Mouse (Mus musculus): ENCODE results near the gene Dmrt3. TPM values are rescaled to one million over a fixed set of nuclear protein-coding genes. Genes with fewer than 3 reads are reported as not detected.

Dmrt3 gene
- polyA plus RNA-seq, 1 experiment from 2014 or later: 0.15 TPM

DNA sequence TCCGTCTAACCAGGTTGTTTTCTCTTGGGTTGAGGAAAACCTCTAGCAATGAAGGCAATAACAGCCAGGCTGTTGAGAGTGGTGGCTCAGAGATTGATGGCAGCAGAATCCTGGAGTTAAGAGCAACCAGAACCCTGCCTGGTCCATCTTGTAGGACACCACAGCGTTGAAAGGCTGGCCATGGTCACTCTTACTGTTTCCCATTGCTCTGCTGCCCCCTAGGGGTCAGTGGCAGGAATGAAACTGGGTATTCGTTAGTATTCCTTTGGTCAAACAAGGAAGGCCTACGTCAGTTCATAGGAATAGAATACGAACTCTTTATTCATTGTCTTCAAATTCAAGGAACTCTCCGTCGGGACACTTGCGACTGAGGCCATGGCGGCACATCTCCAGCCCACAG is 18.4 kb downstream of the Dmrt3 start:
- Histone ChIP-seq H3K4me3 (no peak overlapping the region), H3K4me2 (no peak overlapping the region), H3K36me3 (no peaks in the 10 kb centered on the region), H3K9me3 (replicated peaks) (no peaks in the 10 kb centered on the region), H3K27ac (no peak overlapping the region), H3K4me1 (replicated peaks) (no peaks in the 10 kb centered on the region), H3K9ac (no peak overlapping the region), H3K27me3 (peaks cover 63% of the 10 kb centered on the region)
- 10% methylated on average over 9 of the region's 9 CpGs for WGBS
- no peak for ATAC-seq (replicated peaks; ENCODE audit: insufficient number of reproducible peaks, insufficient read depth, low FRiP score, low read depth)

- Histone ChIP-seq H3K9ac (no peak overlapping the region), H3K36me3 (no peaks in the 10 kb centered on the region), H3K9me3 (replicated peaks) (no peaks in the 10 kb centered on the region), H3K27me3 (peaks cover 23% of the 10 kb centered on the region), H3K27ac (no peak overlapping the region), H3K4me1 (replicated peaks) (0 out of 2 replicates have a peak, but pooled peaks cover 4% of the 10 kb centered on the region), H3K4me3 (no peak overlapping the region), H3K4me2 (no peak overlapping the region; the same call in 1 of the 2 replicates)
- WGBS: 70% methylated on average over 5 of the region's 5 CpGs
- ATAC-seq (replicated peaks; ENCODE audit: insufficient number of reproducible peaks, insufficient read depth, low FRiP score, low read depth): no peak
Observed at GRCm38 (mm10) chr19:25635119-25635518, 25.0 kb downstream of the Dmrt3 start.

DNA sequence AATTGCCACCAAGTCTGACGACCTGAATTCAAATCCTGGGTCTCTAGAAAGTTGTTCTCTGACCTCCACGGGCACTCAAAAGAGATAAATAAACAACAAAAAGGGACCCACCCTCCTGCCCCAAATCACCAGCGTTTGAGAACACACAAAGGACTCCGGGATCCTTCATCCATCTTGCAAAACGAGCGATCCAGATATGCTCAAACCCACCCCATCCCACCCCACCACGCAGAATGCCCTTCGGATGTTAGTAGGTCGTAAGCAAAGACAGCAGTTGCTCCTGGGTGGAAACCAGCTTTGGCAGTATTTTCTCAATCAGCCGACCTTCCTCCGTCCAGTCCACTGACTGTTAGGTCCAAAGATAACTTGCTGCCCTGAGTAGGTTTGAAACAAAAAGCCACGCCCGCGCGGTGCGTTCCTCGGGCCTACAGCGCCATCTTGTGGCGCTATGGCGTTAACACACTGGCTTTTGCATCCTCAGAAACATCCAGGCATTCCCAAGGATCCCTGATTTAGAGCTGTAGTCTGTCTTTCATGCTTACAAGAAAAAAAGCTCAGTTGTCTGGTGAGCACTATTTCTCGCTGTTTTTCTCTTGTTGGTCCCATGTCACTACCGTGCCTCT is 25.6 kb downstream of the Dmrt3 start:
- ATAC-seq (replicated peaks; ENCODE audit: insufficient number of reproducible peaks, insufficient read depth, low FRiP score, low read depth): peak; percentile 62; the same call in 1 of the 2 replicates
- 14% methylated on average over 22 of the region's 22 CpGs for WGBS

DNA sequence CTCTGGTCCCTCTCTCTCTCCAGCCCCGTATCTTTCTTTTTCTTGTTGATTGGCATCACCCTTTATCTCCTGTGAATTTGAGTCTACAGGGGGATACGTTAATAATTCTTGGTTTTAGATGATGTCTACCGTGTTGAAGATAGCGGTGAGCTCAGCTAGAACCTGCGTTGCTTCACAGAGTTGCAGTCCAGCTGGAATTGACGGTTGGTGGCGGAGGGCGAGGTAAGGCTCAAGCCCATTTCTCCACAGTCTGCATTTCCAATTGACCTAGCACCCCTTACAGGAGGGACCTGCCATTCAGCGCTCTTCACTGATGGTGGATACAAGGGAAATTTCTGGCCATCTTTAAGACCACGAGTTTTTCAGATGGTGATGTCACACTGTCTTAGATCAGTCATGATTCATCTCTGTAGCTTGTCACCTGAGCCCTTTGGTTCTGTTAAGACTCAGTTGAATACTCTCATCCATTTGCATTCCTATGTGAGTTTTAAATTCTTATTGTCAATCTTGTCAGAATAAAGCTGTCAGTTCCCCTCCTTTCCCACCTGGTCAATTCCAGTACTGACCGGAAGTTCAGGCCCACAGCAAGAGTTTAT is 28.8 kb downstream of the Dmrt3 start:
- H3K4me1 ChIP-seq (replicated peaks): 0 out of 2 replicates have a peak, but pooled peaks cover 4% of the 10 kb centered on the region
- no peak overlapping the region for H3K4me2 ChIP-seq
- H3K36me3 ChIP-seq: no peaks in the 10 kb centered on the region
- H3K27ac ChIP-seq: no peak overlapping the region
- H3K9ac ChIP-seq: no peak overlapping the region
- WGBS: 70% methylated on average over 11 of the region's 11 CpGs
- H3K4me3 ChIP-seq: no peak overlapping the region
- no peak for ATAC-seq (replicated peaks; ENCODE audit: insufficient number of reproducible peaks, insufficient read depth, low FRiP score, low read depth)
- H3K9me3 ChIP-seq (replicated peaks): no peaks in the 10 kb centered on the region
- H3K27me3 ChIP-seq: peaks cover 18% of the 10 kb centered on the region; the same call in 1 of the 2 replicates

More for the DNA sequence above, 25.6 kb downstream of the Dmrt3 start:
- Histone ChIP-seq H3K4me1 (replicated peaks) (0 out of 2 replicates have a peak, but pooled peaks cover 4% of the 10 kb centered on the region), H3K27me3 (peaks cover 18% of the 10 kb centered on the region; the same call in 1 of the 2 replicates), H3K9me3 (replicated peaks) (no peaks in the 10 kb centered on the region), H3K27ac (no peak overlapping the region), H3K36me3 (no peaks in the 10 kb centered on the region), H3K4me3 (peak overlapping the region; percentile 38), H3K4me2 (peak overlapping the region; percentile 61), H3K9ac (no peak overlapping the region)

DNA sequence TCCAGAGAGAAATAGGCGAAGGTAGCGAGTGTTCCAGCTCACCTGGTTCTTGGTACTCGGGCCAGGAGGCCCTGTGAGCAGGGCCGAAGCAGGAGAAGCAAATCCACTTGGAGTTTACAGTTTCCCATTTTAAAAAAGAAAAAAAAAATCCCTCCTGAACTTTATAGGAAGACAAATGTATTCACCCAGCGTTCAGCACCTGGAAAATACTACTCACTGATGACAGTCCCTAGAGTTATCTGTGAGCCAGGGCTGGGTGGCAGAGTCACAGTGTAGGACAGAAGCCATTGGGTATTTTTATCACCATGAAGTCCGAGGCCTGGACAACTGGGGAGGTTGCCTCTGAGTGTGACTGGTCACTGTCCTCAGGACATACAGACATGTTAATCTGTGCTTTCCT is 31.7 kb downstream of the Dmrt3 start:
- H3K9ac ChIP-seq: no peak overlapping the region
- H3K36me3 ChIP-seq: no peaks in the 10 kb centered on the region
- 70% methylated on average over 6 of the region's 6 CpGs for WGBS

DNA sequence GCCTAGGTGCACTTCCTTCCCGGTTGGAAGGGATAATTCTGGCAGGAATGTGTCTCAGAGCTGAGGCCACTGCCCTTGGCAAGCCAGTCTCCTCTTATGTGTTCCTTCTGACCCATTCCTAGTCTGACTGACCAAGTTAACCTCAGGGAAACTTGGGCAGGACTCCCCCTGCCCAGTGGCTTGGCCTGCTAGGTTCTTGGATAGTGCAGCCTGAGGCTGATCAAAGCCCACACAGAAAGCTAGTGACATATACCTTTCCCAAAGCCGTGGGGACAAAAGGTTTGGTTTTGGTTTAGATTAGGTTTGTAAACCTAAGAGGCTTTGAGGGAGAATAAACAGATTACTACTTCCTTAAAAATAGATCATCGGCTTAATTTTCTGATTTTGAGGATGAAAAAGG is 37.0 kb downstream of the Dmrt3 start:
- 62% methylated on average over 3 of the region's 3 CpGs for WGBS
- Histone ChIP-seq H3K36me3 (no peaks in the 10 kb centered on the region), H3K27me3 (no peaks in the 10 kb centered on the region), H3K9me3 (replicated peaks) (no peaks in the 10 kb centered on the region), H3K4me1 (replicated peaks) (no peaks in the 10 kb centered on the region), H3K9ac (no peak overlapping the region), H3K4me2 (no peak overlapping the region), H3K4me3 (no peak overlapping the region), H3K27ac (no peak overlapping the region)
- no peak for ATAC-seq (replicated peaks; ENCODE audit: insufficient number of reproducible peaks, insufficient read depth, low FRiP score, low read depth)

More for the DNA sequence above, 31.7 kb downstream of the Dmrt3 start:
- Histone ChIP-seq H3K27ac (no peak overlapping the region), H3K27me3 (peaks cover 14% of the 10 kb centered on the region; the same call in 1 of the 2 replicates), H3K9me3 (replicated peaks) (no peaks in the 10 kb centered on the region), H3K4me1 (replicated peaks) (no peaks in the 10 kb centered on the region), H3K4me3 (no peak overlapping the region), H3K4me2 (no peak overlapping the region)
- no peak for ATAC-seq (replicated peaks; ENCODE audit: insufficient number of reproducible peaks, insufficient read depth, low FRiP score, low read depth)

- 65% methylated on average over 4 of the region's 4 CpGs for WGBS
Observed at GRCm38 (mm10) chr19:25648701-25649100, 38.6 kb downstream of the Dmrt3 start.

GRCm38 (mm10) chr19:25650474-25650873 is 40.4 kb downstream of the Dmrt3 start:
- 72% methylated on average over 10 of the region's 10 CpGs for WGBS
- Histone ChIP-seq H3K4me1 (replicated peaks) (no peaks in the 10 kb centered on the region), H3K36me3 (no peaks in the 10 kb centered on the region), H3K4me3 (no peak overlapping the region), H3K9me3 (replicated peaks) (no peaks in the 10 kb centered on the region), H3K9ac (no peak overlapping the region), H3K27ac (no peak overlapping the region), H3K27me3 (0 out of 2 replicates have a peak, but pooled peaks cover 9% of the 10 kb centered on the region), H3K4me2 (no peak overlapping the region)
- ATAC-seq (replicated peaks; ENCODE audit: insufficient number of reproducible peaks, insufficient read depth, low FRiP score, low read depth): no peak

More at GRCm38 (mm10) chr19:25648701-25649100, 38.6 kb downstream of the Dmrt3 start:
- H3K27ac ChIP-seq: no peak overlapping the region
- no peaks in the 10 kb centered on the region for H3K36me3 ChIP-seq
- no peak overlapping the region for H3K9ac ChIP-seq
- H3K4me3 ChIP-seq: no peak overlapping the region
- H3K4me2 ChIP-seq: no peak overlapping the region
- 0 out of 2 replicates have a peak, but pooled peaks cover 4% of the 10 kb centered on the region for H3K27me3 ChIP-seq
- ATAC-seq (replicated peaks; ENCODE audit: insufficient number of reproducible peaks, insufficient read depth, low FRiP score, low read depth): no peak
- no peaks in the 10 kb centered on the region for H3K9me3 ChIP-seq (replicated peaks)
- no peaks in the 10 kb centered on the region for H3K4me1 ChIP-seq (replicated peaks)

GRCm38 (mm10) chr19:25652560-25652959 is 42.5 kb downstream of the Dmrt3 start:
- H3K4me3 ChIP-seq: no peak overlapping the region
- ATAC-seq (replicated peaks; ENCODE audit: insufficient number of reproducible peaks, insufficient read depth, low FRiP score, low read depth): no peak
- no peak overlapping the region for H3K27ac ChIP-seq
- 65% methylated on average over 5 of the region's 5 CpGs for WGBS
- no peaks in the 10 kb centered on the region for H3K4me1 ChIP-seq (replicated peaks)
- H3K9me3 ChIP-seq (replicated peaks): no peaks in the 10 kb centered on the region
- 0 out of 2 replicates have a peak, but pooled peaks cover 9% of the 10 kb centered on the region for H3K27me3 ChIP-seq
- H3K36me3 ChIP-seq: no peaks in the 10 kb centered on the region
- no peak overlapping the region for H3K9ac ChIP-seq
- H3K4me2 ChIP-seq: no peak overlapping the region

GRCm38 (mm10) chr19:25654034-25654749 is 44.1 kb downstream of the Dmrt3 start:
- Histone ChIP-seq H3K9me3 (replicated peaks) (no peaks in the 10 kb centered on the region), H3K4me1 (replicated peaks) (no peaks in the 10 kb centered on the region), H3K9ac (no peak overlapping the region), H3K36me3 (no peaks in the 10 kb centered on the region), H3K4me3 (no peak overlapping the region), H3K27me3 (0 out of 2 replicates have a peak, but pooled peaks cover 9% of the 10 kb centered on the region), H3K27ac (no peak overlapping the region), H3K4me2 (no peak overlapping the region)
- 54% methylated on average over 12 of the region's 12 CpGs for WGBS
- no peak for ATAC-seq (replicated peaks; ENCODE audit: insufficient number of reproducible peaks, insufficient read depth, low FRiP score, low read depth)
